Mouse (Mus musculus): Measurements from ENCODE around the gene Brd3. TPM values are rescaled to one million over a fixed set of nuclear protein-coding genes. Genes with fewer than 3 reads are reported as not detected.
"Not testable (repeated sequence)": the region's sequence is repeated elsewhere in the genome, so short reads cannot be mapped to it uniquely, and the experiment has no call there.

Gene Brd3
- total and polyA plus RNA-seq, 3 experiments: 10.7 to 46.9 (median 38.7) TPM

GRCm38 (mm10) chr2:27506658-27507057, 804 bp downstream of the Brd3 start:
- H3K27ac ChIP-seq (ENCODE audit: control insufficient read depth, low read depth, low read length); H3K9ac ChIP-seq (ENCODE audit: control insufficient read depth, low read depth, low read length, poor library complexity, severe bottlenecking); H3K79me2 ChIP-seq (ENCODE audit: control insufficient read depth, insufficient read depth, low read length, poor library complexity); DNase-seq (ENCODE audit: low read depth, low spot score); H3K27me3 ChIP-seq (ENCODE audit: control insufficient read depth in 1 of 2, insufficient read depth in 2 of 2, low read length in 2 of 2); H3K9me3 ChIP-seq (replicated peaks; ENCODE audit: insufficient read depth, low read length); H3K4me3 ChIP-seq (ENCODE audit: control insufficient read depth in 1 of 2, insufficient read depth in 1 of 2, low read depth in 2 of 2, low read length in 2 of 2): not testable (repeated sequence)
- peak; percentile 61; the same call in 1 of the 2 replicates for TF ChIP-seq ZNF384 (IDR thresholded peaks at IDR 0.05; ENCODE audit: low read depth, low read length)
- H3K36me3 ChIP-seq (ENCODE audit: control insufficient read depth in 1 of 2, insufficient read depth in 2 of 2, low read length in 2 of 2): peaks cover 0 to 11% of the 10 kb centered on the region in 2 experiments; a peak in 2 of 4 replicates
- H3K4me1 ChIP-seq (ENCODE audit: control insufficient read depth in 1 of 2, insufficient read depth in 2 of 2, low read length in 2 of 2): peaks cover 11 to 27% of the 10 kb centered on the region in 2 experiments

DNA sequence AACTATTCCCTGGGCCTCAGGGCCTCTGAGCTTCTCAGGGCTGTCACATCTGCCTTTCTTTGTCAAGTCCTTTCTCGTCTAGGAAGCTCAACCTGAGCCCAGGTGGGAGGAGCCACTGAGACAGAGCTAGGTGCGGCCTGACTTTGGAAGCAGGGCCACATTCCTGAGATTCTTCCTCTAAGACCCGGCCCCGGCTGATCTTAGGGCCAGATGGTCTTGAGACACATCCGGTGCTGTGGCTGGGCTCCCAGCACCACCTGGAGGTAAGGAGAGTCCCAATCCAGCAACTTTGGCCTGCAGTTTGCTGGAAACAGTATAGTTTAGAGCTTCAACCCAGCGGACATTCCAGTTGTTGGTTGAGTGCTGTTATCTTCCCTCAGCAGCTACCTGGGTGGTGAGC, 1.9 kb downstream of the Brd3 start:
- no peaks in the 10 kb centered on the region for H3K79me2 ChIP-seq (ENCODE audit: control insufficient read depth, insufficient read depth, low read length, poor library complexity)
- no peak overlapping the region for H3K9ac ChIP-seq (ENCODE audit: control insufficient read depth, low read depth, low read length, poor library complexity, severe bottlenecking)
- peaks cover 11 to 27% of the 10 kb centered on the region in 2 experiments for H3K4me1 ChIP-seq (ENCODE audit: control insufficient read depth in 1 of 2, insufficient read depth in 2 of 2, low read length in 2 of 2)
- no peak for DNase-seq (ENCODE audit: low read depth, low spot score)
- peaks cover 0 to 11% of the 10 kb centered on the region in 2 experiments; a peak in 2 of 4 replicates for H3K36me3 ChIP-seq (ENCODE audit: control insufficient read depth in 1 of 2, insufficient read depth in 2 of 2, low read length in 2 of 2)
- no peaks in the 10 kb centered on the region for H3K27me3 ChIP-seq (ENCODE audit: control insufficient read depth in 1 of 2, insufficient read depth in 2 of 2, low read length in 2 of 2)
- TF ChIP-seq CTCF (IDR thresholded peaks at IDR 0.05 in 2 of 3, conservative IDR thresholded peaks at IDR 0.05 in 1 of 3; ENCODE audit: control insufficient read depth in 1 of 3, insufficient read depth in 1 of 3, low read depth in 2 of 3, low read length in 3 of 3, poor library complexity in 1 of 3, severe bottlenecking in 1 of 3) (no peak), ZKSCAN1 (IDR thresholded peaks at IDR 0.05; ENCODE audit: low read depth, low read length) (no peak), MAX (IDR thresholded peaks at IDR 0.05; ENCODE audit: low read length) (no peak), MYC (IDR thresholded peaks at IDR 0.05; ENCODE audit: low read depth, low read length) (no peak), MYB (IDR thresholded peaks at IDR 0.05; ENCODE audit: low read depth, low read length) (no peak), ZC3H11A (IDR thresholded peaks at IDR 0.05; ENCODE audit: low read depth, low read length) (no peak)
- H3K4me3 ChIP-seq (ENCODE audit: control insufficient read depth in 1 of 2, insufficient read depth in 1 of 2, low read depth in 2 of 2, low read length in 2 of 2): no peak overlapping the region
- H3K9me3 ChIP-seq (replicated peaks; ENCODE audit: insufficient read depth, low read length): no peaks in the 10 kb centered on the region
- no peak overlapping the region for H3K27ac ChIP-seq (ENCODE audit: control insufficient read depth, low read depth, low read length)

GRCm38 (mm10) chr2:27504113-27504885, 3.2 kb downstream of the Brd3 start:
- no peak overlapping the region for H3K4me3 ChIP-seq (ENCODE audit: control insufficient read depth in 1 of 2, insufficient read depth in 1 of 2, low read depth in 2 of 2, low read length in 2 of 2)
- H3K79me2 ChIP-seq (ENCODE audit: control insufficient read depth, insufficient read depth, low read length, poor library complexity): no peaks in the 10 kb centered on the region
- peaks cover 11 to 24% of the 10 kb centered on the region in 2 experiments for H3K4me1 ChIP-seq (ENCODE audit: control insufficient read depth in 1 of 2, insufficient read depth in 2 of 2, low read length in 2 of 2)
- TF ChIP-seq BHLHE40 (IDR thresholded peaks at IDR 0.05; ENCODE audit: borderline replicate concordance, low read depth, low read length) (no peak), CHD2 (IDR thresholded peaks at IDR 0.05; ENCODE audit: low read length) (no peak), ZNF384 (IDR thresholded peaks at IDR 0.05; ENCODE audit: low read depth, low read length) (no peak), MAX (IDR thresholded peaks at IDR 0.05; ENCODE audit: low read length) (no peak), MYC (IDR thresholded peaks at IDR 0.05; ENCODE audit: low read depth, low read length) (no peak), USF1 (IDR thresholded peaks at IDR 0.05; ENCODE audit: low read depth, low read length) (no peak), POLR2AphosphoS2 (IDR thresholded peaks at IDR 0.05; ENCODE audit: low read length) (no peak), HCFC1 (IDR thresholded peaks at IDR 0.05; ENCODE audit: low read depth, low read length) (no peak), NELFE (IDR thresholded peaks at IDR 0.05; ENCODE audit: low read depth, low read length) (no peak), MAZ (IDR thresholded peaks at IDR 0.05; ENCODE audit: low read depth, low read length) (no peak), ZC3H11A (IDR thresholded peaks at IDR 0.05; ENCODE audit: low read depth, low read length) (no peak), POLR2AphosphoS5 (IDR thresholded peaks at IDR 0.05; ENCODE audit: borderline replicate concordance, low read depth, low read length) (no peak), NRF1 (IDR thresholded peaks at IDR 0.05; ENCODE audit: insufficient read depth, low read depth, low read length, poor library complexity, severe bottlenecking) (no peak), EP300 (IDR thresholded peaks at IDR 0.05; ENCODE audit: low read depth in 1 of 2, low read length in 2 of 2) (no peak), SIN3A (IDR thresholded peaks at IDR 0.05; ENCODE audit: low read length) (no peak), ETS1 (IDR thresholded peaks at IDR 0.05; ENCODE audit: low read depth, low read length) (no peak)
- H3K9ac ChIP-seq (ENCODE audit: control insufficient read depth, low read depth, low read length, poor library complexity, severe bottlenecking): no peak overlapping the region
- H3K9me3 ChIP-seq (replicated peaks; ENCODE audit: insufficient read depth, low read length): no peaks in the 10 kb centered on the region
- no peak for DNase-seq (ENCODE audit: low read depth, low spot score)
- no peaks in the 10 kb centered on the region for H3K27me3 ChIP-seq (ENCODE audit: control insufficient read depth in 1 of 2, insufficient read depth in 2 of 2, low read length in 2 of 2)
- H3K27ac ChIP-seq (ENCODE audit: control insufficient read depth, low read depth, low read length): no peak overlapping the region
- H3K36me3 ChIP-seq (ENCODE audit: control insufficient read depth in 1 of 2, insufficient read depth in 2 of 2, low read length in 2 of 2): peaks cover 0 to 11% of the 10 kb centered on the region in 2 experiments; a peak in 2 of 4 replicates

Data from MEL (cell line).